Comparison of ENCODE assay signal across 11 mouse cellular contexts in the genomic region with DNA sequence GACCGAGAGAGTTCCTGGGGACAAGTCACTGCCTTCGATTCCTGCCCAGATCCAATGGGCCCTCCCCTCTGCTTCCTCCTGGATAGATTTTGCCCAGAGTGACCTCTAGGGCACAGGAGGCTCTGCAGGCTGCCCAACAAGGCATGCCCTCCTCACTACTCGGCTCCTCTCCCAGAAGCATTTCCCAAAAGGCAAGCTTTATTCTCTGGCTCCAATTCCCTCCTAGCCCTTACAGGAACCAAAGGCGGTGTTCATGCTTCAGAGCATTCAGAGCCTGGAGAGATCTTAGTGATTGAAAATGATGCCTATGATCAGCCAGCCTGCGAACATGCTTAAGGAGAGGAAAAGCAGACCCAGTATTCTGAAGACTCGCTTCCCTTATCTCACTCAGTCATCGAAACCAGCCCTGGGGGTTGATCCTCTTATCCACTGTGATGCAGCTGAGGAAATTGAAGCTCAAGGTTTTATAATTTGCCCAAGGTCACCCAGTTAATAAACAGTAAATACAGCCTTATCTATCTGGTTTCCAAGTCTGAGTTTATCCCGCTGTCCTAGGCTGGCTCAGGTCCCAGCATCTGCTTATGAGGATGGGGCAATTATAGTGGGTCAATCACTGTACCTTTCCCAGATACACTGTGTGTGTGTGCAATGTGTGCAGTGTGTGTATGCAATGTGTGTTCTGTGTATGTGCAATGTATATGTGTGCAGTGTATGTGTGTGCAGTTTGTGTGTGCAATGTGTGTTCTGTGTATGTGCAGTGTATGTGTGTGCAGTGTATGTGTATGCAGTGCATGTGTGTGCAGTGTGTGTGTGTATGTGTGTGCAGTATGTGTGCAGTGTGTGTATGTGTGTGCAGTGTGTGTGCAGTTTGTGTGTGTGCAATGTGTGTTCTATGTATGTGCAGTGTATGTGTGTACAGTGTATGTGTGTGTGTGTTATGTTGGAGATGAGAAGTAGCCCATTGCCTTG.
A peak's percentile ranks its signal among the peaks of the same experiment; 100 is the strongest.
DNase-seq lines count a peak whose midpoint lies in the region; ATAC-seq lines count a peak whose summit lies in the region.
"Had no signal": no experiment of that assay in that cellular context is flagged by ENCODE, and none has a peak within 500 bp of the region (broad histone marks: within the 10 kb centered on the region; RNA-seq: fewer than 3 reads in every experiment).

No protein-coding gene starts in this region.

- peak; percentile 41; the same call in 1 of the 2 replicates for ATAC-seq in embryonic facial prominence, embryonic 14.5 days (ENCODE audit: low read depth)
- ATAC-seq in midbrain, embryonic 11.5 days (ENCODE audit: low FRiP score): peak; percentile 33; the same call in 1 of the 2 replicates

- no peaks in the 10 kb centered on the region for H3K27me3 ChIP-seq in embryonic facial prominence, embryonic 14.5 days (replicated peaks; ENCODE audit: control insufficient read depth, insufficient read depth, low read length)
- no peaks in the 10 kb centered on the region for H3K27me3 ChIP-seq in embryonic facial prominence, embryonic 10.5 days (replicated peaks; ENCODE audit: low read depth, poor library complexity, severe bottlenecking)
- no peaks in the 10 kb centered on the region for H3K27me3 ChIP-seq in midbrain, embryonic 11.5 days (ENCODE audit: control insufficient read depth, insufficient read depth, low read length)
- H3K27me3 ChIP-seq in midbrain, embryonic 10.5 days (ENCODE audit: low read depth, poor library complexity, severe bottlenecking): no peaks in the 10 kb centered on the region

- H3K4me1 ChIP-seq in embryonic facial prominence, embryonic 14.5 days (ENCODE audit: control insufficient read depth, insufficient read depth, low read length): no peaks in the 10 kb centered on the region
- H3K4me1 ChIP-seq in embryonic facial prominence, embryonic 10.5 days: no peaks in the 10 kb centered on the region
- no peaks in the 10 kb centered on the region for H3K4me1 ChIP-seq in midbrain, embryonic 11.5 days (ENCODE audit: control insufficient read depth, insufficient read depth, low read length)
- peaks cover 3% of the 10 kb centered on the region; the same call in 1 of the 2 replicates for H3K4me1 ChIP-seq in midbrain, embryonic 10.5 days

- no peak overlapping the region for H3K9ac ChIP-seq in embryonic facial prominence, embryonic 14.5 days (ENCODE audit: low read depth, low read length)
- no peak overlapping the region for H3K9ac ChIP-seq in midbrain, embryonic 11.5 days (ENCODE audit: low read length)

- no peak overlapping the region for H3K4me3 ChIP-seq in embryonic facial prominence, embryonic 14.5 days (ENCODE audit: low read depth, low read length)
- H3K4me3 ChIP-seq in embryonic facial prominence, embryonic 10.5 days: no peak overlapping the region
- H3K4me3 ChIP-seq in midbrain, embryonic 11.5 days (ENCODE audit: low read depth, low read length): no peak overlapping the region
- no peak overlapping the region for H3K4me3 ChIP-seq in midbrain, embryonic 10.5 days

- no peak overlapping the region for H3K27ac ChIP-seq in embryonic facial prominence, embryonic 14.5 days (replicated peaks; ENCODE audit: low read depth, low read length)
- H3K27ac ChIP-seq in embryonic facial prominence, embryonic 10.5 days (replicated peaks): no peak overlapping the region
- no peak overlapping the region for H3K27ac ChIP-seq in midbrain, embryonic 11.5 days (ENCODE audit: low read depth, low read length)
- H3K27ac ChIP-seq in midbrain, embryonic 10.5 days (replicated peaks): no peak overlapping the region
- H3K27ac ChIP-seq: macrophage had no signal

- 62% methylated on average over 8 of the region's 8 CpGs for WGBS in embryonic facial prominence, embryonic 14.5 days
- 74% methylated on average over 8 of the region's 8 CpGs for WGBS in embryonic facial prominence, embryonic 10.5 days
- 74% methylated on average over 8 of the region's 8 CpGs for WGBS in midbrain, embryonic 11.5 days
- whole genome bisulfite sequencing in midbrain, embryonic 10.5 days: 79% methylated on average over 8 of the region's 8 CpGs

- H3K9me3 ChIP-seq in embryonic facial prominence, embryonic 14.5 days (ENCODE audit: control insufficient read depth, low read length): no peaks in the 10 kb centered on the region
- H3K9me3 ChIP-seq in embryonic facial prominence, embryonic 10.5 days: no peaks in the 10 kb centered on the region
- no peaks in the 10 kb centered on the region for H3K9me3 ChIP-seq in midbrain, embryonic 11.5 days (ENCODE audit: control insufficient read depth, low read length)
- H3K9me3 ChIP-seq in midbrain, embryonic 10.5 days (replicated peaks): no peaks in the 10 kb centered on the region

- DNase-seq in embryonic facial prominence, embryonic 14.5 days (ENCODE audit: low spot score): peak; percentile 16
- DNase-seq in embryonic facial prominence, embryonic 10.5 days (ENCODE audit: low spot score): no peak
- DNase-seq in midbrain, embryonic 11.5 days (ENCODE audit: low spot score, missing footprints): peak; percentile 84
- DNase-seq in midbrain, embryonic 10.5 days (ENCODE audit: low spot score): no peak
- DNase-seq in cerebellum, postnatal 25 days: peak; percentile 22 to 28
- peak; percentile 10 for DNase-seq in retina, embryonic 14.5 days (ENCODE audit: low spot score)
- no peak for DNase-seq in yolk sac, embryonic 10.5 days (ENCODE audit: low spot score)
- no peak for DNase-seq in right cerebral cortex, postnatal 4 days
- DNase-seq: heart, postnatal 10 days; right cerebral cortex, adult 18-20 months had no signal

- no peaks in the 10 kb centered on the region for H3K36me3 ChIP-seq in embryonic facial prominence, embryonic 14.5 days (ENCODE audit: control insufficient read depth, insufficient read depth, low read length)
- H3K36me3 ChIP-seq in embryonic facial prominence, embryonic 10.5 days (replicated peaks): no peaks in the 10 kb centered on the region
- H3K36me3 ChIP-seq in midbrain, embryonic 11.5 days (ENCODE audit: control insufficient read depth, insufficient read depth, low read length): no peaks in the 10 kb centered on the region
- no peaks in the 10 kb centered on the region for H3K36me3 ChIP-seq in midbrain, embryonic 10.5 days

- no peak overlapping the region for H3K4me2 ChIP-seq in embryonic facial prominence, embryonic 14.5 days (ENCODE audit: low read depth, low read length)
- no peak overlapping the region for H3K4me2 ChIP-seq in midbrain, embryonic 11.5 days

Comparison
In these comparisons a context has a peak if more than half of its experiments do, and no peak if none do; other contexts are left out.
1. DNase-seq: peak in embryonic facial prominence, embryonic 14.5 days (single experiment), midbrain, embryonic 11.5 days (single experiment), cerebellum, postnatal 25 days (2 of 2) and retina, embryonic 14.5 days (single experiment); none in embryonic facial prominence, embryonic 10.5 days (single experiment), midbrain, embryonic 10.5 days (single experiment), yolk sac, embryonic 10.5 days (single experiment) and right cerebral cortex, postnatal 4 days (single experiment).